Mouse (Mus musculus) neural tube, embryonic 14.5 days (tissue): ENCODE measurements around the gene Zfand2a. TPM values are rescaled to one million over a fixed set of nuclear protein-coding genes. Genes with fewer than 3 reads are reported as not detected.
A peak's percentile ranks its signal among the peaks of the same experiment; 100 is the strongest.

Experiments
- ATAC-seq: fragments of 200-750 bp; cut with Nextera tagmentation; 2 replicates; pipeline ENCODE4 v1.8.0; 2017; ENCODE audit warnings: low read depth, mild to moderate bottlenecking, moderate TSS enrichment, moderate library complexity
- H3K27ac ChIP-seq: fragments of 300-500 bp; sonication (generic); 2 replicates; pipeline ENCODE4 v1.5.1; 2014; ENCODE audit warnings: low read depth, mild to moderate bottlenecking, control low read depth, low read length, moderate library complexity, mixed read lengths
- H3K27me3 ChIP-seq: fragments of 300-500 bp; sonication (generic); 2 replicates; pipeline ENCODE4 v1.6.1; 2014; ENCODE audit warnings: low read length; ENCODE audit not compliant: control insufficient read depth, insufficient read depth
- H3K36me3 ChIP-seq: fragments of 300-500 bp; sonication (generic); 2 replicates; pipeline ENCODE4 v1.6.1; 2014; ENCODE audit warnings: low read length, mixed read lengths; ENCODE audit not compliant: control insufficient read depth, insufficient read depth
- H3K4me1 ChIP-seq: fragments of 300-500 bp; sonication (generic); 2 replicates; pipeline ENCODE4 v1.6.1; 2014; ENCODE audit warnings: low read length; ENCODE audit not compliant: control insufficient read depth, insufficient read depth
- H3K4me2 ChIP-seq: fragments of 300-500 bp; sonication (generic); 2 replicates; pipeline ENCODE4 v1.6.1; 2014; ENCODE audit warnings: mild to moderate bottlenecking, low read depth, low read length, control low read depth
- H3K4me3 ChIP-seq: fragments of 300-500 bp; sonication (generic); 2 replicates; pipeline ENCODE4 v1.5.1; 2014; ENCODE audit warnings: low read depth, low read length, control low read depth, mixed read lengths
- H3K9ac ChIP-seq: fragments of 300-500 bp; sonication (generic); replicated peaks from 2 replicates; pipeline ENCODE4 v1.6.1; 2014; ENCODE audit warnings: low read depth, mild to moderate bottlenecking, control low read depth, low read length, mixed read lengths
- H3K9me3 ChIP-seq: fragments of 300-500 bp; sonication (generic); 2 replicates; pipeline ENCODE4 v1.6.1; 2016; ENCODE audit warnings: low read length; ENCODE audit not compliant: control insufficient read depth
- WGBS: fragments of 180-500 bp; shearing (Covaris S2); extraction: QIAGEN DNeasy Blood & Tissue Kit; methylation state at CpG from one replicate; pipeline ENCODE4 v1.1.7; 2014; 5-methylcytosine and 5-hydroxymethylcytosine counted together
- polyA plus RNA-seq: library from polyadenylated mRNA; unstranded; fragments of >200 nt; fragmentation: Nextera tagmentation; extraction: Ambion mirVana; gene quantifications from 2 replicates; pipeline ENCODE4 v1.2.1, GENCODE M21; 2014

The Zfand2a gene
- polyA plus RNA-seq, 1 experiment from 2014 or later, result 13.3 TPM

- Histone ChIP-seq H3K27ac (peak overlapping the region; percentile 16; the same call in 1 of the 2 replicates), H3K27me3 (no peaks in the 10 kb centered on the region), H3K9me3 (no peaks in the 10 kb centered on the region), H3K4me1 (peaks cover 7% of the 10 kb centered on the region; the same call in 1 of the 2 replicates), H3K4me2 (no peak overlapping the region), H3K9ac (no peak overlapping the region), H3K4me3 (no peak overlapping the region), H3K36me3 (no peaks in the 10 kb centered on the region)
- no peak for ATAC-seq
- 87% methylated on average over 2 of the region's 2 CpGs for WGBS
Measured at GRCm38 (mm10) chr5:139441726-139442018, 42.7 kb downstream of the Zfand2a start.

GRCm38 (mm10) chr5:139440926-139441725 lies 43.2 kb downstream of the Zfand2a start:
- H3K9ac ChIP-seq, result no peak overlapping the region
- H3K9me3 ChIP-seq, result no peaks in the 10 kb centered on the region
- no peak overlapping the region for H3K4me2 ChIP-seq
- H3K36me3 ChIP-seq, result no peaks in the 10 kb centered on the region
- no peaks in the 10 kb centered on the region for H3K27me3 ChIP-seq
- no peak overlapping the region; the same call in 1 of the 2 replicates for H3K27ac ChIP-seq
- H3K4me3 ChIP-seq, result no peak overlapping the region
- 95% methylated on average over 11 of the region's 11 CpGs for WGBS
- ATAC-seq, result no peak
- H3K4me1 ChIP-seq, result peaks cover 7% of the 10 kb centered on the region; the same call in 1 of the 2 replicates

DNA sequence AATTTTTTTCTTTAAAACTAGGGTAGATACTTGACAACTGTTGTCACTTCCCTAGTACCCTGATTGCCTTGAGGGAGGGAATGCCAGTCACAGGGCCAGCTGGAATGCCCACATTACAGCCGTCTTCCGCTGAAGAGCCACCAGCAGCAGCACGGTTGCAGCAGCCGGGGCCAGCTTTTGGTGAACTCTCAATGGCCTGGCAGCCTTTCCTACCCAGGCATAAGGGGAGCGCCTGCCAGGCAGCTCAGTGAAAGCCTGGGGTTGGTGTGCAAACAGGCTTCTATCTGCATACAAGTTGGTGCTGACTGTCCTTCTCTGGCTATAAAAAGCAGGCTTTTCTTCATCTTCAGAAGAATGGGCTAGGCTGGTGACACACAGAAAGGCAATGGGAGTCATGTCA lies 43.9 kb downstream of the Zfand2a start:
- Histone ChIP-seq H3K4me1 (peaks cover 8% of the 10 kb centered on the region; the same call in 1 of the 2 replicates), H3K9ac (no peak overlapping the region), H3K9me3 (no peaks in the 10 kb centered on the region), H3K27me3 (no peaks in the 10 kb centered on the region), H3K27ac (no peak overlapping the region), H3K36me3 (no peaks in the 10 kb centered on the region), H3K4me2 (no peak overlapping the region), H3K4me3 (no peak overlapping the region)
- no peak for ATAC-seq
- 64% methylated on average over 5 of the region's 5 CpGs for WGBS

GRCm38 (mm10) chr5:139438440-139438839 lies 45.9 kb downstream of the Zfand2a start:
- H3K4me1 ChIP-seq, result peaks cover 24% of the 10 kb centered on the region
- H3K9me3 ChIP-seq, result no peaks in the 10 kb centered on the region
- no peak overlapping the region for H3K9ac ChIP-seq
- H3K36me3 ChIP-seq, result no peaks in the 10 kb centered on the region
- no peak for ATAC-seq
- H3K27ac ChIP-seq, result no peak overlapping the region
- H3K4me2 ChIP-seq, result no peak overlapping the region
- no peak overlapping the region for H3K4me3 ChIP-seq
- 62% methylated on average over 12 of the region's 12 CpGs for WGBS
- no peaks in the 10 kb centered on the region for H3K27me3 ChIP-seq

DNA sequence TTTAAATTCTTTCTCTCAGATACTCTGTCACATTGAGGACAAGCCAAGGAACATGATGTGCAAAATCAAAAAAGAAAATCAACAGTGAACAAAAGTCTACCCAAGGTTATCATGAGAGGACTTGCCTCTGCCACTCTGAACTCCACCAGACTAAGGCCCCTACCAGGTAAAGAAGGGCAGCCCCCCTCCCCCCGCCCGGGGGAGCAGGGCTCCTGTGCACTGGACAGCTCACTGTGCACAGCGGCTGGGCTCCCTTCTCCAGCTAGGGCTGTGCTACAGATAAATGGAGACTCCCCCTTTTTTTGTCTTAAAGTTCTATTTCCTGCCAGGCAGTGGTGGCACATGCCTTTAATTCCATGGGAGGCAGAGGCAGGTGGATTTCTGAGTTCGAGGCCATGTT lies 46.6 kb downstream of the Zfand2a start:
- Histone ChIP-seq H3K27me3 (no peaks in the 10 kb centered on the region), H3K36me3 (no peaks in the 10 kb centered on the region), H3K9me3 (no peaks in the 10 kb centered on the region), H3K27ac (no peak overlapping the region), H3K4me1 (peaks cover 25% of the 10 kb centered on the region), H3K9ac (no peak overlapping the region), H3K4me2 (no peak overlapping the region), H3K4me3 (no peak overlapping the region)
- ATAC-seq, result no peak
- 94% methylated on average over 4 of the region's 4 CpGs for WGBS

DNA sequence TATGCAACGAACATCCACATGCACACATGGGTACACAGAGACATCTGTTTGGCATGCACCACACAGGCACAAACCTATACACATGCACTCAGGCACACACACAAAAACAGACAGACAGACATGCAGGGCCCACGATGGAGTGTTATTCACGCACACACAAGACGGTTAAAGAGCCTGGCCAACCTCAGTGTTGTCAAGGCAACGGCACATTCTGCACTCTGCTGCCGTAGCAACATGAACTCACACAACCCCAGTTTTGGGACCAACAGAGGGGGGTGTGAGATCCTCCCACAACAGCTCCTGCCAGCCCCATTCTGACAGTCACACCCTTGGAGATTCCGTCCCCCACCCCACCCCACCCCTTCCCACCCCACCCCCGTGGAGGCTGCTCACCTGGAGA lies 49.4 kb downstream of the Zfand2a start:
- H3K27ac ChIP-seq, result no peak overlapping the region
- 20% methylated on average over 8 of the region's 8 CpGs for WGBS
- H3K4me2 ChIP-seq, result no peak overlapping the region
- H3K9me3 ChIP-seq, result no peaks in the 10 kb centered on the region
- H3K27me3 ChIP-seq, result no peaks in the 10 kb centered on the region
- ATAC-seq, result peak; percentile 62; the same call in 1 of the 2 replicates
- no peaks in the 10 kb centered on the region for H3K36me3 ChIP-seq
- H3K9ac ChIP-seq, result no peak overlapping the region
- H3K4me3 ChIP-seq, result no peak overlapping the region
- peaks cover 45% of the 10 kb centered on the region for H3K4me1 ChIP-seq

DNA sequence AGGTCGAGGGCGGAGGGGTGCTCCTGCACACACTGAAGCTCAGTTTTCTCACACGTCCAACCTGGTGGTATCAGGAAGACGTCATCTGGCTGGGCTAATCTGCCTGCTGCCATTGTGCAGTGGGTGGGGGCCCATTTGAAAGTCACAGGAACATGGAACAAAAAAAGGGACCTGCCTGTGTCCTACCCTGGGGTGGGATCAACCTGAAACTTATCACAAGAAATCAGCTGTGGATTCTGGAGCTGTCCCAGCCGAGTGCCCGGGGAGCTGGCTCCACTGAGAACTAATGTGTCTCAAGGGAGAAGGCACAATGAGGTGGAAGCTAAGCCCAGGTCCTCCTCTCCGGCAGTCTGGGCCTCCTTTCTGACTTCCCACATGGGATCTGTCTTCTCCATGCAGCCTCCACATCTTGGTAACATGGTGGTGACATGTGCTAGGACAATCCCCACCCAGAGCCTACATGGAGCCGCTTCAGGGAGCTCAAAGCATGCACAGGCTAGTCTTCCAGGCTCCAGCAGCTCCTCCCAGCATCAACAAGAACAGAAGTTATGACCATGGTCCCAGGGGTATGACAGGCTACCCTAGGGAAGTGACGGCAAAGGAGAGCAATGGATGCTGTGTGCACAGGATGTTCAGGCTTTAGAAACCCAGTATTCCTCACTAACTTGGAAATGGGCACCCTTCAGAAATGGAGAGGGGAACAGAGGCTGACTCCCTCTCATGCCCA lies 50.3 kb downstream of the Zfand2a start:
- no peak overlapping the region for H3K27ac ChIP-seq
- no peak overlapping the region for H3K4me3 ChIP-seq
- 73% methylated on average over 9 of the region's 9 CpGs for WGBS
- ATAC-seq, result no peak
- H3K36me3 ChIP-seq, result no peaks in the 10 kb centered on the region
- H3K9me3 ChIP-seq, result no peaks in the 10 kb centered on the region
- H3K9ac ChIP-seq, result no peak overlapping the region
- peaks cover 54% of the 10 kb centered on the region for H3K4me1 ChIP-seq
- H3K4me2 ChIP-seq, result no peak overlapping the region
- no peaks in the 10 kb centered on the region for H3K27me3 ChIP-seq

DNA sequence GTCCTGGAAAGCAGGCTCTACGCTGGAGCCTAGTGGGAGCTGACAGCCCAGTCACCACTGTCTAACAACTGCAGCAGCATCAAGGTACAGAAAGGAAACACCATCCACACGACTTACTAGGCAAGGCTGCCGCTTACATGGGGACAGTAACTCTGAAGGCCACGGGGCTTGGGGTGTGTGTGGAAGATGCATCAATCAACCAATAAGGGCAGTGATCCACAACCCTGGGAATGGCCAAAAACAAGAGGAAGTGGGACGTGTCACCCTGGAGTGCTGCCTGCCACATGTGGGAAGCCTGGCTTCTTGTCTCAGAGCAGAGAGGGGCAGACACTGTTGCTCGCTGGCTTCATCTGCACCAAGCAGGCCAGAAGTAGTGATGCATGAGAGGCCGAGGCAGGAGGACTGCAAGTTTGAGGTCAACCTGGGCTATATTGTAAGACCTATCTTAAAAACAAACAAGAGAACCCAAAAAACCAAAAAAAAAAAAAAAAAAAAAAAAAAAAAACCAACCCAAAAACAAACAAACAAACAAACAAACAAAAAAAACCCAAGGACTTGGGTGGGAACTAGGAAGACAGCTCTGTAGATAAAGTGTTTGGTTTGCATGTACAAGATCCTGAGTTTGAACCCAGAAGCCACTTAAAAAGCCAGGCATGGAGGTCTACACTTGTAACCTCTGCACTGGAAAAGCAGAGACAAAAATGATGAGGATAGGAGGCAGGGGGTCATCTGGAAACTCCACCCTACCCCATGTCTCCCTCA lies 51.4 kb downstream of the Zfand2a start:
- Histone ChIP-seq H3K9ac (no peak overlapping the region), H3K4me2 (no peak overlapping the region), H3K4me1 (peaks cover 55% of the 10 kb centered on the region), H3K36me3 (no peaks in the 10 kb centered on the region), H3K27me3 (no peaks in the 10 kb centered on the region), H3K27ac (no peak overlapping the region), H3K9me3 (no peaks in the 10 kb centered on the region), H3K4me3 (no peak overlapping the region)
- 52% methylated on average over 7 of the region's 7 CpGs for WGBS
- no peak for ATAC-seq

DNA sequence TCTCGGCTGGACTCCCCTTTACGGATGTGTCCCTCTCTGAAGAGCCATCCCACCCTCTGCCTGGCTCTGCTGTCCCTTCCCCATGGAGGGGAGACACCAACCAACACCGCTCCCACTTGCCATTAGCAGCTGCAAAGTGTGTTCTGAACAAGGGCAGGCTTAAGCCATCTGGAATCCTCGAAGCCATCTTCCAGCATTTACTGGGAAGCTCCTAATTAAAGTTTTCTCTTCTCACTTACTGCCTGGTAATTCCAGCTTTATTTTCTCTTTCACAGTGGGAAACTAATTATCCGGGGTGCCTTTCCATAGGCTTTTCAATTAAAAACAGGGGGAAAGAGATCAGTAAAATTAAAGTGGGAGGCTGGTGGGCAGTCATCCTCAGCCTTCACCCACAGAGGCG lies 52.0 kb downstream of the Zfand2a start:
- Histone ChIP-seq H3K9me3 (no peaks in the 10 kb centered on the region), H3K4me2 (no peak overlapping the region), H3K27ac (0 out of 2 replicates have a peak overlapping the region, but pooled peaks have one; percentile 46), H3K4me1 (peaks cover 56% of the 10 kb centered on the region), H3K36me3 (no peaks in the 10 kb centered on the region), H3K4me3 (no peak overlapping the region), H3K27me3 (no peaks in the 10 kb centered on the region), H3K9ac (no peak overlapping the region)
- 45% methylated on average over 6 of the region's 6 CpGs for WGBS
- no peak for ATAC-seq
